Mouse (Mus musculus) CH12.LX (cell line): Measurements from ENCODE around the gene Lmtk2. TPM values are rescaled to one million over a fixed set of nuclear protein-coding genes. Genes with fewer than 3 reads are reported as not detected.

Source experiments
- DNase-seq: peaks from one replicate; pipeline ENCODE4 v3.0.0-alpha.2; 2013; ENCODE audit errors: extremely low read depth
- H3K27ac ChIP-seq: 2 replicates; pipeline ENCODE4 v1.5.1; 2012; ENCODE audit warnings: low read depth, mild to moderate bottlenecking, control low read depth, moderate library complexity; ENCODE audit not compliant: insufficient read depth
- H3K27me3 ChIP-seq: replicated peaks from 2 replicates; pipeline ENCODE3; 2012; ENCODE audit warnings: inconsistent platforms
- H3K36me3 ChIP-seq, 2 experiments: replicated peaks in 1 of 2; 2 replicates each; pipeline versions ENCODE3 to v1.6.1; 2012; ENCODE audit warnings: inconsistent platforms in 1 of 2, low read length in 1 of 2, mild to moderate bottlenecking in 1 of 2, mixed read lengths in 1 of 2, moderate library complexity in 1 of 2; ENCODE audit not compliant: control insufficient read depth in 1 of 2, insufficient read depth in 1 of 2
- H3K4me1 ChIP-seq, 2 experiments: 2 replicates each; pipeline ENCODE4 v1.6.1; 2012; ENCODE audit warnings: inconsistent platforms in 1 of 2, moderate library complexity in 1 of 2; ENCODE audit not compliant: insufficient read depth in 2 of 2, control insufficient read depth in 1 of 2
- H3K4me2 ChIP-seq: 2 replicates; pipeline ENCODE4 v1.6.1; 2012; ENCODE audit warnings: low read depth, mild to moderate bottlenecking, control low read depth; ENCODE audit not compliant: poor library complexity, insufficient read depth, severe bottlenecking
- H3K4me3 ChIP-seq, 3 experiments: fragments of 150-350 bp in 1 of 3; sonication (generic) in 1 of 3; replicated peaks in 1 of 3; 2 replicates each; pipeline versions ENCODE3 to v1.5.1; 2011 to 2012; ENCODE audit warnings: low read depth in 2 of 3, low read length in 2 of 3, mild to moderate bottlenecking in 2 of 3, moderate library complexity in 2 of 3, control low read depth in 1 of 3, improper control_type of control experiment in 1 of 3, inconsistent platforms in 1 of 3, mixed read lengths in 1 of 3; ENCODE audit not compliant: poor library complexity in 1 of 3
- H3K79me2 ChIP-seq: replicated peaks from 2 replicates; pipeline ENCODE4 v1.6.1; 2012; ENCODE audit warnings: mild to moderate bottlenecking, moderate library complexity; ENCODE audit not compliant: control insufficient read depth, poor library complexity, insufficient read depth, severe bottlenecking; ENCODE audit errors: extremely low read depth
- H3K9ac ChIP-seq: 2 replicates; pipeline ENCODE4 v1.6.1; 2012; ENCODE audit warnings: low read depth, mild to moderate bottlenecking, control low read depth, moderate library complexity; ENCODE audit not compliant: insufficient read depth
- H3K9me3 ChIP-seq: replicated peaks from 2 replicates; pipeline ENCODE3; 2012; ENCODE audit warnings: low read length, inconsistent platforms, mixed read lengths
- CHD1 ChIP-seq: IDR thresholded peaks from 2 replicates; pipeline ENCODE4 v1.6.1; 2012; ENCODE audit warnings: low read depth, low read length, improper control_type of control experiment, inconsistent platforms
- CHD2 ChIP-seq: IDR thresholded peaks from 2 replicates; pipeline ENCODE4 v1.6.1; 2011; ENCODE audit warnings: low read length, improper control_type of control experiment
- ELF1 ChIP-seq: IDR thresholded peaks from 2 replicates; pipeline ENCODE4 v1.6.1; 2014; ENCODE audit warnings: low read depth, mild to moderate bottlenecking, inconsistent platforms, low read length, improper control_type of control experiment
- ETS1 ChIP-seq: conservative IDR thresholded peaks from 2 replicates; pipeline ENCODE4 v1.6.1; 2012; ENCODE audit warnings: low read depth, mild to moderate bottlenecking, inconsistent platforms, low read length, improper control_type of control experiment, moderate library complexity
- GABPA ChIP-seq: IDR thresholded peaks from 2 replicates; pipeline ENCODE4 v1.6.1; 2012; ENCODE audit warnings: low read depth, low read length, improper control_type of control experiment, inconsistent platforms; ENCODE audit not compliant: insufficient replicate concordance
- JUN ChIP-seq: IDR thresholded peaks from 2 replicates; pipeline ENCODE4 v1.6.1; 2011; ENCODE audit warnings: low read depth, mild to moderate bottlenecking, low read length, improper control_type of control experiment, moderate library complexity; ENCODE audit not compliant: insufficient read depth
- JUND ChIP-seq: conservative IDR thresholded peaks from 2 replicates; pipeline ENCODE4 v1.6.1; 2011; ENCODE audit warnings: low read depth, low read length, improper control_type of control experiment
- MAX ChIP-seq: IDR thresholded peaks from 2 replicates; pipeline ENCODE4 v1.6.1; 2011; ENCODE audit warnings: low read length, improper control_type of control experiment
- MAZ ChIP-seq: IDR thresholded peaks from 2 replicates; pipeline ENCODE4 v1.6.1; 2012; ENCODE audit warnings: low read depth, mild to moderate bottlenecking, inconsistent platforms, low read length, improper control_type of control experiment, moderate library complexity
- MEF2A ChIP-seq: IDR thresholded peaks from 2 replicates; pipeline ENCODE4 v1.6.1; 2014; ENCODE audit warnings: low read depth, mild to moderate bottlenecking, inconsistent platforms, low read length, improper control_type of control experiment, borderline replicate concordance
- MYC ChIP-seq: IDR thresholded peaks from 2 replicates; pipeline ENCODE4 v1.6.1; 2011; ENCODE audit warnings: low read depth, mild to moderate bottlenecking, improper control_type of control experiment, low read length
- NRF1 ChIP-seq: IDR thresholded peaks from 2 replicates; pipeline ENCODE4 v1.6.1; 2014; ENCODE audit warnings: low read depth, mild to moderate bottlenecking, inconsistent platforms, low read length, improper control_type of control experiment, moderate library complexity
- RAD21 ChIP-seq: IDR thresholded peaks from 2 replicates; pipeline ENCODE4 v1.6.1; 2011; ENCODE audit warnings: low read depth, mild to moderate bottlenecking, low read length, improper control_type of control experiment, moderate library complexity
- RCOR1 ChIP-seq: conservative IDR thresholded peaks from 2 replicates; pipeline ENCODE4 v1.6.1; 2012; ENCODE audit warnings: low read depth, mild to moderate bottlenecking, inconsistent platforms, low read length, improper control_type of control experiment
- SIN3A ChIP-seq: IDR thresholded peaks from 2 replicates; pipeline ENCODE4 v1.6.1; 2012; ENCODE audit warnings: low read length, improper control_type of control experiment, inconsistent platforms
- TBP ChIP-seq: conservative IDR thresholded peaks from 2 replicates; pipeline ENCODE4 v1.6.1; 2011; ENCODE audit warnings: low read depth, low read length, improper control_type of control experiment
- TCF12 ChIP-seq: IDR thresholded peaks from 2 replicates; pipeline ENCODE4 v1.6.1; 2014; ENCODE audit warnings: low read depth, mild to moderate bottlenecking, inconsistent platforms, low read length, improper control_type of control experiment
- UBTF ChIP-seq: IDR thresholded peaks from 2 replicates; pipeline ENCODE4 v1.6.1; 2012; ENCODE audit warnings: low read depth, mild to moderate bottlenecking, inconsistent platforms, low read length, improper control_type of control experiment, moderate library complexity
- USF2 ChIP-seq: conservative IDR thresholded peaks from 2 replicates; pipeline ENCODE4 v1.6.1; 2011; ENCODE audit warnings: low read depth, low read length, improper control_type of control experiment
- ZC3H11A ChIP-seq: IDR thresholded peaks from 2 replicates; pipeline ENCODE4 v1.6.1; 2012; ENCODE audit warnings: low read depth, mild to moderate bottlenecking, inconsistent platforms, low read length, improper control_type of control experiment
- ZMIZ1 ChIP-seq: IDR thresholded peaks from 2 replicates; pipeline ENCODE4 v1.6.1; 2012; ENCODE audit warnings: low read depth, mild to moderate bottlenecking, inconsistent platforms, low read length, improper control_type of control experiment
- ZNF384 ChIP-seq: IDR thresholded peaks from 2 replicates; pipeline ENCODE4 v1.6.1; 2012; ENCODE audit warnings: low read depth, low read length, improper control_type of control experiment, inconsistent platforms
- dilution Hi-C: fragments of 300-500 bp; cut with MboI; formaldehyde crosslinking; loops from 2 replicates; pipeline ENCODE4 v1.14.3; 2020; ENCODE audit warnings: low sequenced_read_pairs; ENCODE audit not compliant: extremely low pct_unique_long_range_greater_than_20kb, extremely low pct_ligation_motif_present
- in situ Hi-C: fragments of 300-500 bp; cut with MboI; formaldehyde crosslinking; loops from 3 replicates; pipeline ENCODE4 v1.14.3; 2019; ENCODE audit warnings: low sequenced_read_pairs, low pct_ligation_motif_present, low pct_unique_long_range_greater_than_20kb, mixed read lengths
- polyA plus RNA-seq: library from polyadenylated mRNA; unstranded; fragments of >175 nt; gene quantifications from 2 replicates; pipeline ENCODE4 v1.2.1, GENCODE M21; 2012; ENCODE audit warnings: low read depth; ENCODE audit not compliant: insufficient read length
- total RNA-seq, 2 experiments: library from RNA; depleted of rRNA; stranded (reverse); fragments of 300-350 nt in 1 of 2; fragments of >200 nt in 1 of 2; gene quantifications; 2 replicates each; pipeline ENCODE4 v1.2.3; 2012 to 2014

The Lmtk2 gene
- total and polyA plus RNA-seq, 3 experiments, result 5.1 to 10.1 (median 5.7) TPM

GRCm38 (mm10) chr5:144146898-144147297, 46.7 kb downstream of the Lmtk2 start:
- Histone ChIP-seq H3K36me3 (peaks cover 45 to 81% of the 10 kb centered on the region in 2 experiments), H3K27ac (no peak overlapping the region), H3K4me1 (no peaks in the 10 kb centered on the region), H3K9me3 (no peaks in the 10 kb centered on the region), H3K27me3 (no peaks in the 10 kb centered on the region), H3K4me3 (no peak overlapping the region), H3K4me2 (no peak overlapping the region), H3K9ac (no peak overlapping the region), H3K79me2 (no peaks in the 10 kb centered on the region)
- TF ChIP-seq SIN3A, result no peak
- no peak for TF ChIP-seq MEF2A
- no peak for TF ChIP-seq MAZ
- TF ChIP-seq JUND, result no peak
- no peak for TF ChIP-seq ELF1
- TF ChIP-seq JUN, result no peak
- TF ChIP-seq ZNF384, result no peak
- in situ Hi-C loops, result no loop called here
- dilution Hi-C loops, result no loop called here
- DNase-seq, result no peak

GRCm38 (mm10) chr5:144149530-144149929, 49.3 kb downstream of the Lmtk2 start:
- no peak for TF ChIP-seq CHD2
- TF ChIP-seq UBTF, result no peak
- TF ChIP-seq ZC3H11A, result no peak
- no peak for TF ChIP-seq GABPA
- TF ChIP-seq MEF2A, result no peak
- no peak for TF ChIP-seq MAX
- no peak for TF ChIP-seq SIN3A
- TF ChIP-seq JUN, result no peak
- no peak for TF ChIP-seq ETS1
- no peak for TF ChIP-seq RCOR1
- no peak for TF ChIP-seq TBP
- no peak for TF ChIP-seq RAD21
- TF ChIP-seq MYC, result no peak
- TF ChIP-seq CHD1, result no peak
- no peak for TF ChIP-seq NRF1
- no peak for TF ChIP-seq MAZ
- TF ChIP-seq ZMIZ1, result no peak
- no peak for TF ChIP-seq USF2
- TF ChIP-seq ELF1, result no peak
- no peak for TF ChIP-seq TCF12
- Histone ChIP-seq H3K79me2 (no peaks in the 10 kb centered on the region), H3K4me1 (no peaks in the 10 kb centered on the region), H3K4me2 (no peak overlapping the region), H3K36me3 (peaks cover 44 to 79% of the 10 kb centered on the region in 2 experiments), H3K4me3 (no peak overlapping the region), H3K9me3 (no peaks in the 10 kb centered on the region), H3K27me3 (no peaks in the 10 kb centered on the region), H3K9ac (no peak overlapping the region), H3K27ac (no peak overlapping the region)
- dilution Hi-C loops (no loop called here), in situ Hi-C loops (no loop called here)
- no peak for DNase-seq
